Mouse (Mus musculus) adrenal gland, adult 2 months (tissue): ENCODE measurements around the gene Pou6f2. TPM values are rescaled to one million over a fixed set of nuclear protein-coding genes. Genes with fewer than 3 reads are reported as not detected.

Experiments used
- DNase-seq: peaks from one replicate; pipeline ENCODE4 v3.0.0; 2021
- long read RNA-seq: library from polyadenylated mRNA; stranded (forward); transcript quantifications from one replicate; pipeline ENCODE4 v2.0.0, GENCODE M21; 2021
- polyA plus RNA-seq: library from polyadenylated mRNA; depleted of rRNA; stranded (reverse); fragments of >200 nt; gene quantifications from 2 replicates; pipeline ENCODE4 v1.2.3, GENCODE M21; 2012; rRNA removed
- total RNA-seq, 2 experiments: library from RNA; stranded (reverse); gene quantifications; 2 replicates each; pipeline ENCODE4 v1.2.3; 2021

Pou6f2 gene
- total RNA-seq: not detected
- polyA plus RNA-seq: not detected in 2 replicates
- long read RNA-seq: 0 reads

GRCm38 (mm10) chr13:18397586-18397985, at the start of gene Pou6f2:
Gene Pou6f2 (minus strand): TSS chr13:18397686.
- no peak for DNase-seq

- DNase-seq: no peak
These were observed 42.4 kb upstream of the Pou6f2 start for GRCm38 (mm10) chr13:18439858-18440257.

- no peak for DNase-seq
These were observed 9.8 kb downstream of the Pou6f2 start for GRCm38 (mm10) chr13:18387673-18388072.

GRCm38 (mm10) chr13:18363373-18363772, 34.1 kb downstream of the Pou6f2 start:
- no peak for DNase-seq

GRCm38 (mm10) chr13:18344580-18345333, 52.7 kb downstream of the Pou6f2 start:
- no peak for DNase-seq

GRCm38 (mm10) chr13:18338910-18339501, 58.5 kb downstream of the Pou6f2 start:
- DNase-seq: no peak

- DNase-seq: no peak
These were observed 59.5 kb downstream of the Pou6f2 start for GRCm38 (mm10) chr13:18338022-18338421.

GRCm38 (mm10) chr13:18334035-18334434, 63.5 kb downstream of the Pou6f2 start:
- DNase-seq: no peak

- DNase-seq: no peak
These were observed 64.9 kb downstream of the Pou6f2 start for GRCm38 (mm10) chr13:18332596-18332995.

GRCm38 (mm10) chr13:18323980-18324678, 73.4 kb downstream of the Pou6f2 start:
- no peak for DNase-seq

GRCm38 (mm10) chr13:18323407-18323806, 74.1 kb downstream of the Pou6f2 start:
- no peak for DNase-seq

- DNase-seq: no peak
These were observed 84.9 kb downstream of the Pou6f2 start for GRCm38 (mm10) chr13:18312613-18313012.

GRCm38 (mm10) chr13:18309024-18309423, 88.5 kb downstream of the Pou6f2 start:
- DNase-seq: no peak

- no peak for DNase-seq
These were observed 90.9 kb downstream of the Pou6f2 start for GRCm38 (mm10) chr13:18306506-18307145.

GRCm38 (mm10) chr13:18299966-18300365, 97.5 kb downstream of the Pou6f2 start:
- DNase-seq: no peak

GRCm38 (mm10) chr13:18293438-18293837, 104.0 kb downstream of the Pou6f2 start:
- DNase-seq: no peak

- DNase-seq: no peak
These were observed 107.1 kb downstream of the Pou6f2 start for GRCm38 (mm10) chr13:18290253-18290914.

GRCm38 (mm10) chr13:18287536-18287935, 110.0 kb downstream of the Pou6f2 start:
- DNase-seq: no peak

GRCm38 (mm10) chr13:18282361-18282982, 115.0 kb downstream of the Pou6f2 start:
- DNase-seq: no peak

GRCm38 (mm10) chr13:18281084-18281483, 116.4 kb downstream of the Pou6f2 start:
- no peak for DNase-seq

- DNase-seq: no peak
These were observed 144.4 kb downstream of the Pou6f2 start for GRCm38 (mm10) chr13:18253131-18253530.
